Mouse (Mus musculus): ENCODE data around the gene Gm20441. TPM values are rescaled to one million over a fixed set of nuclear protein-coding genes. Genes with fewer than 3 reads are reported as not detected.
"Not testable (repeated sequence)": the region's sequence is repeated elsewhere in the genome, so short reads cannot be mapped to it uniquely, and the experiment has no call there.

Gene Gm20441
- polyA plus RNA-seq, 1 experiment from 2014 or later, result not detected

- Histone ChIP-seq H3K4me3 (no peak overlapping the region), H3K9me3 (replicated peaks) (no peaks in the 10 kb centered on the region), H3K4me1 (peaks cover 16% of the 10 kb centered on the region), H3K27me3 (peaks cover 43% of the 10 kb centered on the region), H3K4me2 (replicated peaks) (no peak overlapping the region), H3K36me3 (no peaks in the 10 kb centered on the region), H3K9ac (no peak overlapping the region), H3K27ac (no peak overlapping the region)
- 84% methylated on average over 6 of the region's 6 CpGs for WGBS
- ATAC-seq (ENCODE audit: low FRiP score), result no peak
Measured at GRCm38 (mm10) chr10:75776562-75776961, 4.2 kb downstream of the Gm20441 start.

- peaks cover 24% of the 10 kb centered on the region for H3K27me3 ChIP-seq
- H3K36me3 ChIP-seq, result no peaks in the 10 kb centered on the region
- no peak overlapping the region for H3K4me3 ChIP-seq
- peaks cover 8% of the 10 kb centered on the region for H3K4me1 ChIP-seq
- 92% methylated on average over 9 of the region's 9 CpGs for WGBS
- no peaks in the 10 kb centered on the region for H3K9me3 ChIP-seq (replicated peaks)
- no peak for ATAC-seq (ENCODE audit: low FRiP score)
- H3K9ac ChIP-seq, result no peak overlapping the region
- H3K4me2 ChIP-seq (replicated peaks), result no peak overlapping the region
- H3K27ac ChIP-seq, result no peak overlapping the region
Measured at GRCm38 (mm10) chr10:75774587-75774986, 6.2 kb downstream of the Gm20441 start.

GRCm38 (mm10) chr10:75774102-75774501 lies 6.7 kb downstream of the Gm20441 start:
- H3K4me2 ChIP-seq (replicated peaks), result no peak overlapping the region
- no peak for ATAC-seq (ENCODE audit: low FRiP score)
- WGBS, result 89% methylated on average over 5 of the region's 5 CpGs

DNA sequence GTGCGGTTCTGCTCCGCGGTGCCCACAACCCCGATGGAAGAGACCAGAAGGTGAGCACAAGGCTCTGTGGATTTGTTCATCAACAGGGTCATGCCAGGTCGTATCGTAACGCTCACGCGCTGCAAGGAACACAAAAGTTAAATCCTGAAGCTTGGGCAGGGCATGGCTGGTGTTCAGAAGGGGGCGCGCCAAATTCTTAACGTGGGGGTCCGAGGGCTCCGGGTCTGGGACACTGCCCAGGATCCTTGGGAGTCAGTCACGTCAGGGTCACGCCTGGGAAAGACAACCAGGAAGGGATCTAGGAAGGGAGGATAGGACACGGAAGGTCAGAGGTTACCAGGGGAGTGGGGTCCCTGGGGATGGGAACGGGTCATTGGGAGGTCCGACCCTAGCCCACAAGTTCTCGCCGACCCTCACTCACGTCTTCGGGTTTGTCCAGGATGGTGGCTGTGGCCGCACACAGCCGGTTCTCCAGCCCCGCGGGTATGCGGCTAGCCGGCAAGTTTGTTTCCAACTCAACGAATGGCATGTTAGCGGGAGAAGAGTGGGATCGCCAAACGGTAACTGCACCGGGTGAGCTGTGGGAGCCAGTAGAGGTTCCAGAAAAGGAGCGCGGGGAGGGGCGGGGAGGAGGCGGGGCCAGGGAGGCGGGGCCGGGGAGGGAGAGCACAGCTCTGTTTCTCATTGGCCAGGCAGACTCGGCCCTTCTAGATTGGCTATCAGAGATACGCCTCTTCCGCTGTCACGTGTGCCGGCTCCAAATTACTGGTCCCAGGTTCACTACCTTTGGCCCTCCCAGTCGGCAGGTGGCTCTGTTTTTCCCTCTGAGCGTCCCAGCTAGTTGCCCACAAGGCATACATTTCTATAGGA lies 7.7 kb downstream of the Gm20441 start, which contains the start of gene Ddt:
TSS of gene Ddt (minus strand) at position 620 of the 870 bp plus-strand sequence.
- peak within 1 kb of the TSS; percentile 98 for H3K4me2 ChIP-seq (replicated peaks)
- under 1% methylated on average over 47 of the region's 47 CpGs for WGBS
- H3K36me3 ChIP-seq, result no peaks in the 10 kb centered on the region
- H3K27ac ChIP-seq, result peak within 1 kb of the TSS; percentile 62
- no peaks in the 10 kb centered on the region for H3K9me3 ChIP-seq (replicated peaks)
- peak; percentile 96 for ATAC-seq (ENCODE audit: low FRiP score)
- peaks cover 8% of the 10 kb centered on the region for H3K4me1 ChIP-seq
- peaks cover 12% of the 10 kb centered on the region; the same call in 1 of the 2 replicates for H3K27me3 ChIP-seq
- peak within 1 kb of the TSS; percentile 68 for H3K9ac ChIP-seq
- peak within 1 kb of the TSS; percentile 59 for H3K4me3 ChIP-seq

More at GRCm38 (mm10) chr10:75774102-75774501, 6.7 kb downstream of the Gm20441 start:
- Histone ChIP-seq H3K4me3 (no peak overlapping the region), H3K27me3 (peaks cover 19% of the 10 kb centered on the region), H3K36me3 (no peaks in the 10 kb centered on the region), H3K4me1 (peaks cover 8% of the 10 kb centered on the region), H3K27ac (no peak overlapping the region), H3K9me3 (replicated peaks) (no peaks in the 10 kb centered on the region), H3K9ac (no peak overlapping the region)

- not testable (repeated sequence) for H3K27me3 ChIP-seq; H3K36me3 ChIP-seq; H3K27ac ChIP-seq; H3K4me2 ChIP-seq (replicated peaks); H3K9me3 ChIP-seq (replicated peaks); ATAC-seq (ENCODE audit: low FRiP score); H3K9ac ChIP-seq; H3K4me3 ChIP-seq
- 30% methylated on average over 5 of the region's 5 CpGs for WGBS
- peaks cover 19% of the 10 kb centered on the region for H3K4me1 ChIP-seq
Measured at GRCm38 (mm10) chr10:75767756-75768155, 13.0 kb downstream of the Gm20441 start.

GRCm38 (mm10) chr10:75766856-75767255 lies 13.9 kb downstream of the Gm20441 start:
- Histone ChIP-seq H3K9me3 (replicated peaks) (no peaks in the 10 kb centered on the region), H3K9ac (no peak overlapping the region), H3K36me3 (no peaks in the 10 kb centered on the region), H3K4me3 (no peak overlapping the region), H3K4me1 (peaks cover 17% of the 10 kb centered on the region), H3K4me2 (replicated peaks) (no peak overlapping the region), H3K27ac (no peak overlapping the region), H3K27me3 (no peaks in the 10 kb centered on the region)
- 88% methylated on average over 6 of the region's 6 CpGs for WGBS
- ATAC-seq (ENCODE audit: low FRiP score), result no peak

DNA sequence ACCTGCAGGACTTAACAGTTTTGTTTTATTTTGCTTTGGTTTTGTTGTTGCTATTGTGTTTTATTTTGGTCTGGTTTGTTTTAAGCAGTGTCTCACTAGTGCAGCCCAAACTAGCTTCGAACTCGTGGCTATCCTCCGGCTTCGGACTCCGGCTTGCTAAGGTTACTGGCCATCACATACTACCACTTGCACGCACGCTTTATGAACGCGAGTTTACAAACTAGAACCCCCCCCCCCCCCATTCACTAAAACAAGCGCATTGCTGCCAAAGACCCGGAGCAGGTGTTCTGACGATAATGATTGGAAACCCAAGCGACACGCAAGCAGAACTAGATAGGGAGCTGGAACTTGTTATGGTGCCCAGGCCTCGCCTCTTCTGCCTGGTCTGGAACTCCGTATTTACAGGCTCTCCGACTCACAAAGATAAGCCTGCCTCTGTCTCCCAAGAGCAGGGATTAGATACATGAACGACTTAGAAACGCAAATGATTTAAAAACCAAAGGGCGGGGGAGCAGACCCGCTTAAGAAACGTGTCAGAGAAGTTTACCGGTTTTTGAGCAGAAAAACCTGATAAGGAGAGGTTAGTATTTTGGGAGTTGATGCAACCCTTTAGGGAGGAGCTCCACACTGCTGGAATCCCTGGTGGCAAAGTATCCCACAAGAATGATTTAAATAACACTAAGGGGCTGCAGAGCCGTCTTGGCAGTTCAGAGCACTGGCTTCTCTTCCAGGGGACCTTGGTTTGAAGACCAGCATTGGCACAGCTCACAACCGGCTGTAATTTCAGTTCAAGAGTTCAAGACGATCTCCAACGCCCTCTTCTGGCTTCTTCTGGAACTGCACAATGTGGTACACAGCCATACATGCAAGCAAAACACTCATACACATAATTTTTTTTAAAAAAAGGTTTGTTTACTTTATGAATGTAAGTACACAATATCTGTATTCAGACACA lies 16.0 kb downstream of the Gm20441 start:
- Histone ChIP-seq H3K27ac (peak overlapping the region; percentile 64), H3K4me3 (peak overlapping the region; percentile 93), H3K36me3 (0 out of 2 replicates have a peak, but pooled peaks cover 14% of the 10 kb centered on the region), H3K9ac (peak overlapping the region; percentile 89), H3K27me3 (no peaks in the 10 kb centered on the region), H3K4me1 (peaks cover 17% of the 10 kb centered on the region), H3K9me3 (replicated peaks) (no peaks in the 10 kb centered on the region), H3K4me2 (replicated peaks) (peak overlapping the region; percentile 83)
- 1% methylated on average over 27 of the region's 27 CpGs for WGBS
- peak; percentile 41 for ATAC-seq (ENCODE audit: low FRiP score)

DNA sequence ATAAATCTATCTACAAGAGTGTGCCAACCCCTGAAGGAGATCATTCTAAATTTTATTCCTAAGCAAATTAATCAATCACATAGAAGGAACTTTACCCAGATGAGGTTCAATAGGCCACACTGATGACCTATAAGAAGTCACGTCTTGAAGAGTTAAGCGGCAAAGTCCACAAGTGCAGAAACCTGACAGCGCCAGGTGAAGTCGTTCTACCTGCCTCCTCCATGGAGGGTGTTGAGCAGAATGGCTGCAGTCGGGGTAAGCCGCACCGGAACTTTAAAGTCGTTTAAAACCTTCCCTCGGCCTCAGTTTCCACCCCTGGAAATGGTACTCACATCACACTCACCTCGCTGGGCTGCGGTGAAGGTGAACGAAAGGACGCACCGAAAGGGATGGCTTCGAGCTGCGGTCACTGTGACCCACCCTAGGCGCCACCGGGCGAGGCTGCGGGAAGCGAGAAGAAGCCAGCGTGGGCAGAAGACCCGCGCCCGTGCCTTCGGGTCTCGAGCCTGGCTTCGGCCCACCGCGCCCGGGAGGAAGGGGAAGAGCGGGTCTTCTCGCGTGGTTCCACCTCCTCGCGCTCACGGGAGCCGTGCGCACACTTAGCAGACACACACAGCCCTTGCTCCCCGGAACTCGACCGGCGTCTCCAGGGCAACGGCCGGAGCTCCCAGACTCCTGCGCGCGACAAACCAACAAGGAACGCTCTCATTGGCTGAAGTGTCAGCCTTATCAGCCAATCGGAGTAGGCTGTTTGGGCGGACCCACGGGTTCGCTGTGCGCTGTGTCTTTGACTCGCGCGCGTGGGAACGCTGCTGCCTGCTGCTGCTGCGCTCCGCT lies 16.9 kb downstream of the Gm20441 start, which contains the start of gene Cabin1:
TSS of gene Cabin1 (minus strand) at position 660 of the 837 bp plus-strand sequence.
- Histone ChIP-seq H3K4me3 (peak within 1 kb of the TSS; percentile 93), H3K9ac (peak within 1 kb of the TSS; percentile 89), H3K4me1 (peaks cover 17% of the 10 kb centered on the region), H3K9me3 (replicated peaks) (no peaks in the 10 kb centered on the region), H3K27ac (peak within 1 kb of the TSS; percentile 80), H3K27me3 (no peaks in the 10 kb centered on the region), H3K4me2 (replicated peaks) (peak within 1 kb of the TSS; percentile 83), H3K36me3 (0 out of 2 replicates have a peak, but pooled peaks cover 20% of the 10 kb centered on the region)
- ATAC-seq (ENCODE audit: low FRiP score), result peak; percentile 98
- under 1% methylated on average over 61 of the region's 61 CpGs for WGBS

- Histone ChIP-seq H3K9me3 (replicated peaks) (no peaks in the 10 kb centered on the region), H3K4me3 (no peak overlapping the region), H3K4me2 (replicated peaks) (peak overlapping the region; percentile 83; the same call in 1 of the 2 replicates), H3K27me3 (no peaks in the 10 kb centered on the region), H3K27ac (no peak overlapping the region), H3K9ac (no peak overlapping the region), H3K36me3 (0 out of 2 replicates have a peak, but pooled peaks cover 25% of the 10 kb centered on the region), H3K4me1 (peaks cover 17% of the 10 kb centered on the region)
- no peak for ATAC-seq (ENCODE audit: low FRiP score)
- 97% methylated on average over 3 of the region's 3 CpGs for WGBS
Measured at GRCm38 (mm10) chr10:75762413-75762812, 18.3 kb downstream of the Gm20441 start.

DNA sequence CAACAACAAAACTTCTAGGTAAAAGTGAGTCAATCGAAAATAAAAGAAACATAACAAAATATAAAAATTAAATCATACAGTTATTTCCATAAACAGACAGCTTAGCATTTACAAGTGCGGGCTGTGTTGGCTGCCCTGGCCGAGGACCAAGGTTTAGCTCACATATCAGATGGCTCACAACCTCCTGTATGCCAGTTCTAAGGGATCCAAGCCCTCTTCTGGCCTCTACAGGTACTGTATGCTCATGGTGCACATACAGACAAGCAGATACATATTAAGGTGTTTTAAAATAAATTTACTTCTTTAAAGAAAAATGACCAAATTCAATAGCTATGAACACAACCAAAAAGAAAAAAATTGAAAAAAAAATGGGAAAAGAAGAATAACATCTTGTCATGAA lies 20.4 kb downstream of the Gm20441 start:
- Histone ChIP-seq H3K4me2 (replicated peaks) (no peak overlapping the region), H3K27ac (no peak overlapping the region), H3K36me3 (peaks cover 34% of the 10 kb centered on the region), H3K27me3 (no peaks in the 10 kb centered on the region), H3K4me1 (peaks cover 17% of the 10 kb centered on the region), H3K9me3 (replicated peaks) (no peaks in the 10 kb centered on the region), H3K9ac (no peak overlapping the region), H3K4me3 (no peak overlapping the region)
- no peak for ATAC-seq (ENCODE audit: low FRiP score)
- WGBS, result 97% methylated on average over 3 of the region's 3 CpGs

DNA sequence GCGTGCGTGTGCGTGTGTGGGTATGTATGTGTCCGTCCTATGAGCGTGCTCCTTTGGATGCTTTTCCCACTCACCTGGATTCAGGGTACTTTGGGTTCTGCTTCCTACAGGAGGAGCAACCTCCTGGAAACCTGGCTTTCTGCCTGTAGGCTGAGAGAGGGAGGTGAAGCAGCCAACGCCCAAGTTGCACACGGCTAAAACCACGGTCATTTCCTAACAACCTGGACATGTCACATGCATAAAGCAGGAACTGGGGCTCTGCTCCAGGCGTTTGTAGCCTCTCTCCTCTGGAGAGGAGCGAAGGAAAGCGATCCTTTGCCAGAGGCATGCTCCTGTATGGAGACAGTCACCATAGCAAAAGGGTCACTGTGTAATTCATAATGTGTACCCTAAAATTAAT lies 24.0 kb downstream of the Gm20441 start:
- 94% methylated on average over 11 of the region's 11 CpGs for WGBS
- Histone ChIP-seq H3K36me3 (peaks cover 69% of the 10 kb centered on the region), H3K27ac (no peak overlapping the region), H3K9me3 (replicated peaks) (no peaks in the 10 kb centered on the region), H3K4me2 (replicated peaks) (no peak overlapping the region), H3K4me3 (no peak overlapping the region), H3K9ac (0 out of 2 replicates have a peak overlapping the region, but pooled peaks have one; percentile 13), H3K4me1 (no peaks in the 10 kb centered on the region), H3K27me3 (no peaks in the 10 kb centered on the region)
- no peak for ATAC-seq (ENCODE audit: low FRiP score)
